Mouse (Mus musculus) testis, postnatal 14 days (tissue): Measurements from ENCODE around the gene Plbd1.

ENCODE experiments used
- DNase-seq: peaks from one replicate; pipeline ENCODE4 v3.0.0; 2021; ENCODE audit warnings: low spot score

The Plbd1 gene

GRCm38 (mm10) chr6:136650664-136651063 lies 11.1 kb downstream of the Plbd1 start:
- DNase-seq = no peak

- no peak for DNase-seq
These were observed 14.3 kb downstream of the Plbd1 start for GRCm38 (mm10) chr6:136647455-136647861.

- DNase-seq = no peak
These were observed 15.5 kb downstream of the Plbd1 start for GRCm38 (mm10) chr6:136646207-136646606.

GRCm38 (mm10) chr6:136645754-136646153 lies 16.0 kb downstream of the Plbd1 start:
- DNase-seq = no peak

GRCm38 (mm10) chr6:136644171-136644570 lies 17.6 kb downstream of the Plbd1 start:
- no peak for DNase-seq

GRCm38 (mm10) chr6:136634982-136635381 lies 26.7 kb downstream of the Plbd1 start:
- DNase-seq = no peak

GRCm38 (mm10) chr6:136633719-136634118 lies 28.0 kb downstream of the Plbd1 start:
- no peak for DNase-seq

- DNase-seq = no peak
These were observed 28.6 kb downstream of the Plbd1 start for GRCm38 (mm10) chr6:136633154-136633553.

GRCm38 (mm10) chr6:136631945-136632534 lies 29.7 kb downstream of the Plbd1 start:
- no peak for DNase-seq

GRCm38 (mm10) chr6:136631519-136631918 lies 30.2 kb downstream of the Plbd1 start:
- DNase-seq = no peak

GRCm38 (mm10) chr6:136629639-136630038 lies 32.1 kb downstream of the Plbd1 start:
- no peak for DNase-seq

GRCm38 (mm10) chr6:136625421-136625820 lies 36.3 kb downstream of the Plbd1 start:
- no peak for DNase-seq

GRCm38 (mm10) chr6:136620361-136621139 lies 41.2 kb downstream of the Plbd1 start:
- peak; percentile 62 for DNase-seq

- no peak for DNase-seq
These were observed 47.6 kb downstream of the Plbd1 start for GRCm38 (mm10) chr6:136614156-136614555.

- no peak for DNase-seq
These were observed 49.4 kb downstream of the Plbd1 start for GRCm38 (mm10) chr6:136612312-136612711.

- DNase-seq = no peak
These were observed 50.1 kb downstream of the Plbd1 start for GRCm38 (mm10) chr6:136611351-136612215.

- no peak for DNase-seq
These were observed 59.1 kb downstream of the Plbd1 start for GRCm38 (mm10) chr6:136602601-136603000.

- DNase-seq = no peak
These were observed 67.2 kb downstream of the Plbd1 start for GRCm38 (mm10) chr6:136594541-136594940.

- no peak for DNase-seq
These were observed 71.0 kb downstream of the Plbd1 start for GRCm38 (mm10) chr6:136590739-136591138.

- DNase-seq = no peak
These were observed 95.7 kb downstream of the Plbd1 start for GRCm38 (mm10) chr6:136566002-136566401.
